Mouse (Mus musculus) lung, postnatal 14 days (tissue): ENCODE results near the gene Tmem266.
A peak's percentile ranks its signal among the peaks of the same experiment; 100 is the strongest.

Experiments
- DNase-seq: peaks from one replicate; pipeline ENCODE4 v3.0.0; 2021

The Tmem266 gene

GRCm38 (mm10) chr9:55404976-55405702 lies 78.4 kb downstream of the Tmem266 start:
- no peak for DNase-seq

- DNase-seq, result no peak
Observed at GRCm38 (mm10) chr9:55406773-55407172, 80.1 kb downstream of the Tmem266 start.

GRCm38 (mm10) chr9:55408851-55409250 lies 82.1 kb downstream of the Tmem266 start:
- no peak for DNase-seq

GRCm38 (mm10) chr9:55409833-55410232 lies 83.1 kb downstream of the Tmem266 start:
- no peak for DNase-seq

GRCm38 (mm10) chr9:55410430-55410829 lies 83.7 kb downstream of the Tmem266 start:
- DNase-seq, result no peak

- DNase-seq, result no peak
Observed at GRCm38 (mm10) chr9:55411154-55411553, 84.4 kb downstream of the Tmem266 start.

GRCm38 (mm10) chr9:55421786-55422185 lies 95.1 kb downstream of the Tmem266 start:
- DNase-seq, result no peak

GRCm38 (mm10) chr9:55423451-55424424 lies 97.0 kb downstream of the Tmem266 start:
- no peak for DNase-seq

GRCm38 (mm10) chr9:55425271-55425810 lies 98.6 kb downstream of the Tmem266 start:
- DNase-seq, result no peak

GRCm38 (mm10) chr9:55429242-55429975 lies 102.7 kb downstream of the Tmem266 start:
- peak; percentile 77 for DNase-seq

- DNase-seq, result peak; percentile 28
Observed at GRCm38 (mm10) chr9:55430133-55430532, 103.4 kb downstream of the Tmem266 start.

GRCm38 (mm10) chr9:55432306-55433289 lies 105.9 kb downstream of the Tmem266 start:
- no peak for DNase-seq

- DNase-seq, result no peak
Observed at GRCm38 (mm10) chr9:55433875-55434274, 107.2 kb downstream of the Tmem266 start.

GRCm38 (mm10) chr9:55438433-55438832 lies 111.7 kb downstream of the Tmem266 start:
- no peak for DNase-seq

GRCm38 (mm10) chr9:55439206-55439780 lies 112.6 kb downstream of the Tmem266 start:
- no peak for DNase-seq

- no peak for DNase-seq
Observed at GRCm38 (mm10) chr9:55447509-55447908, 120.8 kb downstream of the Tmem266 start.

GRCm38 (mm10) chr9:55449108-55449507 lies 122.4 kb downstream of the Tmem266 start:
- DNase-seq, result no peak

GRCm38 (mm10) chr9:55450035-55450434 lies 123.3 kb downstream of the Tmem266 start:
- no peak for DNase-seq

GRCm38 (mm10) chr9:55451426-55451825 lies 124.7 kb downstream of the Tmem266 start:
- no peak for DNase-seq

GRCm38 (mm10) chr9:55452906-55453305 lies 126.2 kb downstream of the Tmem266 start:
- no peak for DNase-seq

- DNase-seq, result no peak
Observed at GRCm38 (mm10) chr9:55453366-55453765, 126.7 kb downstream of the Tmem266 start.
